Comparison of ENCODE assay signal across 8 mouse cellular contexts in the genomic region with DNA sequence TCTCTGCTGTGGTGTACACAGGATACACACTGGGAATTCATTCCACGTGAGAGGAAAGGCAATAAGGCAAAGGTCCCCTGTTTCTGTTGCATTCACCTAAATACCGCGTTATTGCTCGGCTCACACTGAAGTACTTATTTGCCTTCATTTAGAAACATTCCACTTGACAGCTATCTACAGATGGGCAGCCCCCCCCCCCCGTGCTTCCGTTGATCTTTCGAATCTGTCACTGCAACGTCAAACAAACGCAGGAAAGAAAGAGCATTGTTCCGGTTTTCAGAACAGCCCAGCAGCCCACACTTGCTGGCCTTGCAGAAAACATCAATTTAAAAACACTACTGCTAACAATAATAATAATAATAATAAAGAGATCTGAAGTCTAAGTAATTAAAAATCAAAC. TPM values are rescaled to one million over a fixed set of nuclear protein-coding genes. Genes with fewer than 3 reads are reported as not detected.
DNase-seq lines count a peak whose midpoint lies in the region; ATAC-seq lines count a peak whose summit lies in the region.

No protein-coding gene starts in this region.

- H3K27ac ChIP-seq in embryonic facial prominence, embryonic 12.5 days, result no peak overlapping the region
- no peak overlapping the region for H3K27ac ChIP-seq in intestine, embryonic 16.5 days (ENCODE audit: low read length)
- 0 out of 2 replicates have a peak overlapping the region, but pooled peaks have one; percentile 47 for H3K27ac ChIP-seq in midbrain, embryonic 16.5 days (ENCODE audit: low read length)

- peak; percentile 11 for DNase-seq in kidney, postnatal 10 days
- no peak for DNase-seq in kidney, adult 8-10 months
- no peak for DNase-seq in ovary, adult 18-20 months (ENCODE audit: low spot score)
- DNase-seq in right cerebral cortex, postnatal 4 days, result no peak
- DNase-seq in left cerebral cortex, postnatal 36 days (ENCODE audit: low spot score in 2 of 2), result no peak

- no peaks in the 10 kb centered on the region for H3K27me3 ChIP-seq in embryonic facial prominence, embryonic 12.5 days
- no peaks in the 10 kb centered on the region for H3K27me3 ChIP-seq in intestine, embryonic 16.5 days (replicated peaks; ENCODE audit: control insufficient read depth, insufficient read depth, low read length)
- H3K27me3 ChIP-seq in midbrain, embryonic 16.5 days (ENCODE audit: control insufficient read depth, insufficient read depth, low read depth, low read length), result no peaks in the 10 kb centered on the region

- H3K4me3 ChIP-seq in embryonic facial prominence, embryonic 12.5 days, result peak overlapping the region; percentile 37
- peak overlapping the region; percentile 26 for H3K4me3 ChIP-seq in intestine, embryonic 16.5 days (ENCODE audit: low read length)
- peak overlapping the region; percentile 37 for H3K4me3 ChIP-seq in midbrain, embryonic 16.5 days (ENCODE audit: low read depth, low read length)

- H3K9me3 ChIP-seq in embryonic facial prominence, embryonic 12.5 days, result no peaks in the 10 kb centered on the region
- no peaks in the 10 kb centered on the region for H3K9me3 ChIP-seq in intestine, embryonic 16.5 days (ENCODE audit: control insufficient read depth, low read length)
- H3K9me3 ChIP-seq in midbrain, embryonic 16.5 days (replicated peaks; ENCODE audit: control insufficient read depth, low read length, poor library complexity, severe bottlenecking), result no peaks in the 10 kb centered on the region

- ATAC-seq in embryonic facial prominence, embryonic 12.5 days (ENCODE audit: insufficient number of reproducible peaks, insufficient read depth, low FRiP score, low TSS enrichment), result no peak
- no peak for ATAC-seq in intestine, embryonic 16.5 days
- ATAC-seq in midbrain, embryonic 16.5 days, result no peak

- WGBS in embryonic facial prominence, embryonic 12.5 days, result 20% methylated on average over 10 of the region's 10 CpGs
- WGBS in intestine, embryonic 16.5 days, result 22% methylated on average over 10 of the region's 10 CpGs
- 19% methylated on average over 10 of the region's 10 CpGs for WGBS in midbrain, embryonic 16.5 days

- peaks cover 3% of the 10 kb centered on the region; the same call in 1 of the 2 replicates for H3K4me1 ChIP-seq in embryonic facial prominence, embryonic 12.5 days
- H3K4me1 ChIP-seq in intestine, embryonic 16.5 days (ENCODE audit: control insufficient read depth, insufficient read depth, low read length), result peaks cover 4% of the 10 kb centered on the region; the same call in 1 of the 2 replicates
- H3K4me1 ChIP-seq in midbrain, embryonic 16.5 days (ENCODE audit: control insufficient read depth, insufficient read depth, low read length), result peaks cover 12% of the 10 kb centered on the region

- H3K36me3 ChIP-seq in embryonic facial prominence, embryonic 12.5 days, result no peaks in the 10 kb centered on the region
- H3K36me3 ChIP-seq in intestine, embryonic 16.5 days (ENCODE audit: control insufficient read depth, insufficient read depth, low read length), result no peaks in the 10 kb centered on the region
- no peaks in the 10 kb centered on the region for H3K36me3 ChIP-seq in midbrain, embryonic 16.5 days (ENCODE audit: control insufficient read depth, insufficient read depth, low read length)

- intact Hi-C loops in left cerebral cortex, postnatal 36 days (cut with DNase I), result loop anchor here (2.0 to 5.0 kb wide), 5 partner anchors 78 to 798 kb away; no protein-coding TSS in a partner anchor

- H3K4me2 ChIP-seq in embryonic facial prominence, embryonic 12.5 days (replicated peaks), result peak overlapping the region; percentile 51
- peak overlapping the region; percentile 34 for H3K4me2 ChIP-seq in intestine, embryonic 16.5 days (ENCODE audit: low read depth, low read length)
- H3K4me2 ChIP-seq in midbrain, embryonic 16.5 days (ENCODE audit: low read length), result peak overlapping the region; percentile 49

- H3K9ac ChIP-seq in embryonic facial prominence, embryonic 12.5 days, result peak overlapping the region; percentile 45
- H3K9ac ChIP-seq in intestine, embryonic 16.5 days (ENCODE audit: low read depth, low read length), result no peak overlapping the region
- H3K9ac ChIP-seq in midbrain, embryonic 16.5 days (ENCODE audit: low read depth, low read length), result peak overlapping the region; percentile 30

RNA-seq across cellular contexts. Expression of a gene that starts 2.6 kb away (rescaled TPM):
- polyA plus RNA-seq in embryonic facial prominence, embryonic 12.5 days (2016; fragmentation: Nextera tagmentation; extraction: Ambion mirVana), result 25.0 and 35.3 TPM in 2 replicates
- polyA plus RNA-seq in intestine, embryonic 16.5 days (2015; fragmentation: Nextera tagmentation; extraction: Ambion mirVana), result 8.9 and 9.5 TPM in 2 replicates
- 15.7 and 17.0 TPM in 2 replicates for polyA plus RNA-seq in midbrain, embryonic 16.5 days (2015; fragmentation: Nextera tagmentation; extraction: Ambion mirVana)
- total RNA-seq in left cerebral cortex, postnatal 36 days (2021), result 10 to 100 TPM; 42.4 to 48.6 TPM
